Mouse (Mus musculus) spleen, adult 12 weeks (tissue): Measurements from ENCODE around the gene Sdhd.

Experiments
- DNase-seq: peaks from one replicate; pipeline ENCODE4 v3.0.0; 2022; ENCODE audit warnings: low spot score

Sdhd gene

GRCm38 (mm10) chr9:50586955-50587354 is 16.7 kb downstream of the Sdhd start:
- no peak for DNase-seq

- DNase-seq, result no peak
These were observed 18.3 kb downstream of the Sdhd start for GRCm38 (mm10) chr9:50585145-50585818.

- no peak for DNase-seq
These were observed 23.2 kb downstream of the Sdhd start for GRCm38 (mm10) chr9:50580370-50580769.

- DNase-seq, result no peak
These were observed 33.8 kb downstream of the Sdhd start for GRCm38 (mm10) chr9:50569599-50570525.

GRCm38 (mm10) chr9:50567881-50568280 is 35.7 kb downstream of the Sdhd start:
- no peak for DNase-seq

GRCm38 (mm10) chr9:50567372-50567771 is 36.2 kb downstream of the Sdhd start:
- DNase-seq, result no peak

GRCm38 (mm10) chr9:50565940-50566339 is 37.7 kb downstream of the Sdhd start:
- no peak for DNase-seq

GRCm38 (mm10) chr9:50565173-50565572 is 38.4 kb downstream of the Sdhd start:
- DNase-seq, result no peak

GRCm38 (mm10) chr9:50561918-50562360 is 41.7 kb downstream of the Sdhd start:
- DNase-seq, result no peak

- no peak for DNase-seq
These were observed 42.3 kb downstream of the Sdhd start, which contains the start of gene Tex12 for GRCm38 (mm10) chr9:50561145-50561917. TSS of gene Tex12 (minus strand) at chr9:50561325.

GRCm38 (mm10) chr9:50555094-50555446 is 48.5 kb downstream of the Sdhd start, which contains the start of gene Bco2:
TSS of gene Bco2 (minus strand) at chr9:50555181.
- no peak for DNase-seq

- DNase-seq, result no peak
These were observed 49.1 kb downstream of the Sdhd start, which contains the start of gene Il18 for GRCm38 (mm10) chr9:50554241-50555093. TSS of gene Il18 (plus strand) at chr9:50554827.

GRCm38 (mm10) chr9:50553547-50553946 is 50.1 kb downstream of the Sdhd start:
- DNase-seq, result no peak

- DNase-seq, result no peak
These were observed 51.4 kb downstream of the Sdhd start for GRCm38 (mm10) chr9:50552206-50552605.

GRCm38 (mm10) chr9:50548936-50549335 is 54.7 kb downstream of the Sdhd start:
- DNase-seq, result no peak

GRCm38 (mm10) chr9:50547859-50548478 is 55.6 kb downstream of the Sdhd start:
- no peak for DNase-seq
